Mouse (Mus musculus) heart, postnatal 0 days (tissue): ENCODE measurements around the gene Atp2a1.

Experiments
- CTCF ChIP-seq: IDR thresholded peaks from 2 replicates; pipeline ENCODE4 v1.5.1; 2016; ENCODE audit warnings: antibody characterized with exemption, control low read depth, low read depth
- EP300 ChIP-seq: IDR thresholded peaks from 2 replicates; pipeline ENCODE4 v1.6.1; 2016; ENCODE audit warnings: antibody characterized with exemption, low read depth

DNA sequence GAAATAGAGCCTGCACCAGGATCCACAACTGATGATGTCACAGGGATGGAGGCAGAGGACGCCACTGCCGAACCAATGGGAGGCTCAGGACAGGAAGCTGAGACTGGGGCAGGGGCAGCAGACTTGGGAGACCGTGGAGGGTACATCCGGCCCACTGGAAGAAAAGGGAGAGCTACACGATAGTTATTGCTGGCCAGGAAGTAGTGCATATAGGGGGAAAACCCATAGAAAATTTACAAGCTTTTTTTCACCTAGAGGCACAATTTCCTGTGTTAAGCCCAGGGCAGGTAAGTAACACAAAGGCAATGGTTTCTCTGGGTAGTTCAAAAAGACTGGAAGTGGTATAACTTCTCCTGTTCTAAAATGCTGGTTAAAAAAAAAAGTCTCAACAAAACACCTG lies 33.6 kb upstream of the Atp2a1 start:
- TF ChIP-seq CTCF (no peak), EP300 (no peak)
